Mouse (Mus musculus): ENCODE measurements at regions not wholly inside any gene's neighbourhood (a gene's known extent, or its start where the extent isn't known, plus 50 kb on each side); places are given as distances from the start of the nearest gene placed in this dataset.
A peak's percentile ranks its signal among the peaks of the same experiment; 100 is the strongest.

- no peaks in the 10 kb centered on the region for H3K36me3 ChIP-seq
- no peaks in the 10 kb centered on the region for H3K4me1 ChIP-seq
- H3K27ac ChIP-seq (replicated peaks): no peak overlapping the region
- H3K4me3 ChIP-seq: no peak overlapping the region
- 64% methylated on average over 6 of the region's 6 CpGs for WGBS
- DNase-seq (ENCODE audit: low spot score): peak; percentile 11
- no peaks in the 10 kb centered on the region for H3K9me3 ChIP-seq (replicated peaks)
- no peaks in the 10 kb centered on the region for H3K27me3 ChIP-seq (ENCODE audit: low read depth, poor library complexity, severe bottlenecking)
These were observed 62.8 kb downstream of the H2al1n start for GRCm38 (mm10) chrX:14273628-14274337.

GRCm38 (mm10) chrX:14279312-14279711 is 68.4 kb downstream of the H2al1n start:
- no peaks in the 10 kb centered on the region for H3K4me1 ChIP-seq
- no peak overlapping the region for H3K27ac ChIP-seq (replicated peaks)
- H3K4me3 ChIP-seq: no peak overlapping the region
- no peaks in the 10 kb centered on the region for H3K9me3 ChIP-seq (replicated peaks)
- WGBS: 61% methylated on average over 2 of the region's 2 CpGs
- no peaks in the 10 kb centered on the region for H3K27me3 ChIP-seq (ENCODE audit: low read depth, poor library complexity, severe bottlenecking)
- no peaks in the 10 kb centered on the region for H3K36me3 ChIP-seq
- DNase-seq (ENCODE audit: low spot score): no peak

- no peaks in the 10 kb centered on the region for H3K27me3 ChIP-seq (ENCODE audit: low read depth, poor library complexity, severe bottlenecking)
- H3K4me1 ChIP-seq: no peaks in the 10 kb centered on the region
- H3K4me3 ChIP-seq: no peak overlapping the region
- H3K27ac ChIP-seq (replicated peaks): no peak overlapping the region
- DNase-seq (ENCODE audit: low spot score): no peak
- no peaks in the 10 kb centered on the region for H3K9me3 ChIP-seq (replicated peaks)
- H3K36me3 ChIP-seq: no peaks in the 10 kb centered on the region
These were observed 68.8 kb downstream of the H2al1n start for GRCm38 (mm10) chrX:14279736-14280135.

GRCm38 (mm10) chrX:14294890-14295289 is 83.9 kb downstream of the H2al1n start:
- Histone ChIP-seq H3K27me3 (ENCODE audit: low read depth, poor library complexity, severe bottlenecking) (no peaks in the 10 kb centered on the region), H3K27ac (replicated peaks) (no peak overlapping the region), H3K4me1 (no peaks in the 10 kb centered on the region), H3K4me3 (no peak overlapping the region), H3K36me3 (no peaks in the 10 kb centered on the region), H3K9me3 (replicated peaks) (no peaks in the 10 kb centered on the region)
- WGBS: 85% methylated on average over 6 of the region's 6 CpGs
- DNase-seq (ENCODE audit: low spot score): no peak

- Histone ChIP-seq H3K27ac (replicated peaks) (no peak overlapping the region), H3K27me3 (ENCODE audit: low read depth, poor library complexity, severe bottlenecking) (no peaks in the 10 kb centered on the region), H3K4me3 (no peak overlapping the region), H3K4me1 (no peaks in the 10 kb centered on the region), H3K9me3 (replicated peaks) (no peaks in the 10 kb centered on the region), H3K36me3 (no peaks in the 10 kb centered on the region)
- 68% methylated on average over 1 of the region's 1 CpGs for WGBS
- no peak for DNase-seq (ENCODE audit: low spot score)
These were observed 91.2 kb downstream of the H2al1n start for GRCm38 (mm10) chrX:14302125-14302524.

- Histone ChIP-seq H3K36me3 (no peaks in the 10 kb centered on the region), H3K4me1 (no peaks in the 10 kb centered on the region), H3K4me3 (no peak overlapping the region), H3K27me3 (ENCODE audit: low read depth, poor library complexity, severe bottlenecking) (no peaks in the 10 kb centered on the region), H3K9me3 (replicated peaks) (no peaks in the 10 kb centered on the region), H3K27ac (replicated peaks) (no peak overlapping the region)
- DNase-seq (ENCODE audit: low spot score): no peak
- 63% methylated on average over 1 of the region's 1 CpGs for WGBS
These were observed 101.8 kb downstream of the H2al1n start for GRCm38 (mm10) chrX:14312746-14313145.

GRCm38 (mm10) chrX:14352416-14352815 is 141.5 kb downstream of the H2al1n start:
- Histone ChIP-seq H3K4me3 (no peak overlapping the region), H3K9me3 (replicated peaks) (no peaks in the 10 kb centered on the region), H3K36me3 (no peaks in the 10 kb centered on the region), H3K4me1 (no peaks in the 10 kb centered on the region), H3K27ac (replicated peaks) (no peak overlapping the region), H3K27me3 (ENCODE audit: low read depth, poor library complexity, severe bottlenecking) (no peaks in the 10 kb centered on the region)
- WGBS: 85% methylated on average over 2 of the region's 2 CpGs
- no peak for DNase-seq (ENCODE audit: low spot score)

GRCm38 (mm10) chrX:14353366-14353765 is 142.4 kb downstream of the H2al1n start:
- H3K9me3 ChIP-seq (replicated peaks): no peaks in the 10 kb centered on the region
- WGBS: 83% methylated on average over 3 of the region's 3 CpGs
- no peaks in the 10 kb centered on the region for H3K27me3 ChIP-seq (ENCODE audit: low read depth, poor library complexity, severe bottlenecking)
- no peak overlapping the region for H3K27ac ChIP-seq (replicated peaks)
- H3K4me1 ChIP-seq: no peaks in the 10 kb centered on the region
- no peak overlapping the region for H3K4me3 ChIP-seq
- H3K36me3 ChIP-seq: no peaks in the 10 kb centered on the region
- DNase-seq (ENCODE audit: low spot score): no peak

- 70% methylated on average over 4 of the region's 4 CpGs for WGBS
- no peak overlapping the region for H3K4me3 ChIP-seq
These were observed 145.6 kb downstream of the H2al1n start for GRCm38 (mm10) chrX:14356466-14357030.

More at GRCm38 (mm10) chrX:14356466-14357030, 145.6 kb downstream of the H2al1n start:
- Histone ChIP-seq H3K9me3 (replicated peaks) (no peaks in the 10 kb centered on the region), H3K36me3 (no peaks in the 10 kb centered on the region), H3K4me1 (no peaks in the 10 kb centered on the region), H3K27me3 (ENCODE audit: low read depth, poor library complexity, severe bottlenecking) (no peaks in the 10 kb centered on the region), H3K27ac (replicated peaks) (no peak overlapping the region)
- no peak for DNase-seq (ENCODE audit: low spot score)
